In genomic region chr6:120788904-120789303, GRCm38 (mm10) we compare ENCODE assay signal across 9 mouse cellular contexts. TPM values are rescaled to one million over a fixed set of nuclear protein-coding genes. Genes with fewer than 3 reads are reported as not detected.
DNase-seq lines count a peak whose midpoint lies in the region; ATAC-seq and TF ChIP-seq lines count a peak whose summit lies in the region.
"Had no signal": no experiment of that assay in that cellular context is flagged by ENCODE, and none has a peak within 500 bp of the region (broad histone marks: within the 10 kb centered on the region; RNA-seq: fewer than 3 reads in every experiment).

No protein-coding gene starts in this region.

- H3K9me3 ChIP-seq in kidney, postnatal 0 days (replicated peaks; ENCODE audit: low read length), result no peaks in the 10 kb centered on the region
- no peaks in the 10 kb centered on the region for H3K9me3 ChIP-seq in kidney, embryonic 15.5 days (replicated peaks)
- H3K9me3 ChIP-seq in liver, embryonic 14.5 days (ENCODE audit: control insufficient read depth, low read length), result no peaks in the 10 kb centered on the region
- H3K9me3 ChIP-seq: neural tube, embryonic 15.5 days had no signal

- no peak for ATAC-seq in kidney, postnatal 0 days (replicated peaks; ENCODE audit: low FRiP score, low read depth)
- no peak for ATAC-seq in kidney, embryonic 15.5 days (replicated peaks; ENCODE audit: low FRiP score)
- no peak for ATAC-seq in liver, embryonic 14.5 days (ENCODE audit: insufficient read depth)

- peaks cover 20% of the 10 kb centered on the region for H3K36me3 ChIP-seq in kidney, postnatal 0 days (ENCODE audit: insufficient read depth, low read length)
- H3K36me3 ChIP-seq in kidney, embryonic 15.5 days, result peaks cover 21% of the 10 kb centered on the region
- H3K36me3 ChIP-seq in liver, embryonic 14.5 days (replicated peaks; ENCODE audit: control insufficient read depth, insufficient read depth, low read depth), result peaks cover 23% of the 10 kb centered on the region

- peak; percentile 42 for DNase-seq in kidney, postnatal 0 days (ENCODE audit: low spot score)
- peak; percentile 62 for DNase-seq in CD4-positive helper T cell, adult 2 months (ENCODE audit: low read depth, low spot score)
- DNase-seq in R1 (ENCODE audit: low read depth, low spot score), result peak; percentile 68
- peak; percentile 35 to 39 (median 36) for DNase-seq in liver, embryonic 14.5 days (ENCODE audit: low read depth in 3 of 3, low spot score in 3 of 3)
- no peak for DNase-seq in cerebellum, adult 11 months
- DNase-seq in cerebellum, adult 11-12 months, result no peak
- DNase-seq in right cerebral cortex, adult 2 months (ENCODE audit: low spot score in 2 of 2), result no peak

- no peak overlapping the region for H3K4me3 ChIP-seq in kidney, postnatal 0 days (replicated peaks; ENCODE audit: low read depth, low read length)
- no peak overlapping the region for H3K4me3 ChIP-seq in kidney, embryonic 15.5 days (replicated peaks)
- H3K4me3 ChIP-seq in liver, embryonic 14.5 days (ENCODE audit: insufficient read depth in 1 of 2, low read depth in 2 of 2, low read length in 2 of 2), result no peak overlapping the region
- H3K4me3 ChIP-seq: neural tube, embryonic 15.5 days had no signal

- H3K27ac ChIP-seq in kidney, postnatal 0 days, result no peak overlapping the region
- H3K27ac ChIP-seq in kidney, embryonic 15.5 days, result no peak overlapping the region
- H3K27ac ChIP-seq in liver, embryonic 14.5 days, result no peak overlapping the region
- H3K27ac ChIP-seq: neural tube, embryonic 15.5 days had no signal

- TF ChIP-seq EP300 in liver, embryonic 14.5 days (IDR thresholded peaks at IDR 0.05; ENCODE audit: low read depth), result no peak

- H3K4me2 ChIP-seq in kidney, postnatal 0 days (ENCODE audit: low read length), result no peak overlapping the region
- H3K4me2 ChIP-seq in kidney, embryonic 15.5 days, result no peak overlapping the region
- H3K4me2 ChIP-seq in liver, embryonic 14.5 days (ENCODE audit: low read depth), result no peak overlapping the region
- H3K4me2 ChIP-seq: neural tube, embryonic 15.5 days had no signal

- peak; percentile 53 for TF ChIP-seq CTCF in kidney, postnatal 0 days (IDR thresholded peaks at IDR 0.05; ENCODE audit: low read depth)
- TF ChIP-seq CTCF in liver, embryonic 14.5 days (IDR thresholded peaks at IDR 0.05; ENCODE audit: low read depth), result peak; percentile 49

- no peaks in the 10 kb centered on the region for H3K27me3 ChIP-seq in kidney, postnatal 0 days (ENCODE audit: insufficient read depth, low read length)
- no peaks in the 10 kb centered on the region for H3K27me3 ChIP-seq in kidney, embryonic 15.5 days
- no peaks in the 10 kb centered on the region for H3K27me3 ChIP-seq in liver, embryonic 14.5 days (ENCODE audit: control insufficient read depth, insufficient read depth, low read length)
- H3K27me3 ChIP-seq: neural tube, embryonic 15.5 days had no signal

- no peak overlapping the region for H3K9ac ChIP-seq in kidney, postnatal 0 days (ENCODE audit: low read depth, low read length)
- H3K9ac ChIP-seq in kidney, embryonic 15.5 days, result no peak overlapping the region
- no peak overlapping the region for H3K9ac ChIP-seq in liver, embryonic 14.5 days (replicated peaks)
- H3K9ac ChIP-seq: neural tube, embryonic 15.5 days had no signal

- H3K4me1 ChIP-seq in kidney, postnatal 0 days (replicated peaks; ENCODE audit: insufficient read depth, low read length), result no peaks in the 10 kb centered on the region
- H3K4me1 ChIP-seq in kidney, embryonic 15.5 days, result 0 out of 2 replicates have a peak, but pooled peaks cover 2% of the 10 kb centered on the region
- peaks cover 8 to 23% of the 10 kb centered on the region in 2 experiments; a peak in 3 of 4 replicates for H3K4me1 ChIP-seq in liver, embryonic 14.5 days (replicated peaks; ENCODE audit: control insufficient read depth in 2 of 2, insufficient read depth in 2 of 2, low read length in 1 of 2)

RNA-seq across cellular contexts. Expression of gene Slc25a18, which starts 15.5 kb away (rescaled TPM):
- polyA plus RNA-seq in kidney, postnatal 0 days (2015; fragmentation: Nextera tagmentation; extraction: Ambion mirVana), result 0.11 TPM in 1 of 2 replicates, not detected in the other
- polyA plus RNA-seq in kidney, embryonic 15.5 days (2015; fragmentation: Nextera tagmentation; extraction: Ambion mirVana), result 0.13 TPM in 1 of 2 replicates, not detected in the other
- polyA plus RNA-seq in liver, embryonic 14.5 days (2012; rRNA removed), result 0.08 and 0.09 TPM in 2 replicates
- polyA plus RNA-seq in liver, embryonic 14.5 days (2014; fragmentation: Nextera tagmentation; extraction: Ambion mirVana), result 0.08 and 0.11 TPM in 2 replicates

RNA-seq across cellular contexts. Expression of gene Atp6v1e1, which starts 33.7 kb away (rescaled TPM):
- 320 and 335 TPM in 2 replicates for polyA plus RNA-seq in kidney, postnatal 0 days (2015; fragmentation: Nextera tagmentation; extraction: Ambion mirVana)
- polyA plus RNA-seq in kidney, embryonic 15.5 days (2015; fragmentation: Nextera tagmentation; extraction: Ambion mirVana), result 153 and 155 TPM in 2 replicates
- 43.2 and 73.8 TPM in 2 replicates for polyA plus RNA-seq in liver, embryonic 14.5 days (2012; rRNA removed)
- 141 and 145 TPM in 2 replicates for polyA plus RNA-seq in liver, embryonic 14.5 days (2014; fragmentation: Nextera tagmentation; extraction: Ambion mirVana)

RNA-seq across cellular contexts. Expression of gene Bcl2l13, which starts 47.1 kb away (rescaled TPM):
- 22.4 and 22.9 TPM in 2 replicates for polyA plus RNA-seq in kidney, postnatal 0 days (2015; fragmentation: Nextera tagmentation; extraction: Ambion mirVana)
- polyA plus RNA-seq in kidney, embryonic 15.5 days (2015; fragmentation: Nextera tagmentation; extraction: Ambion mirVana), result 33.6 and 36.5 TPM in 2 replicates
- polyA plus RNA-seq in liver, embryonic 14.5 days (2012; rRNA removed), result 18.1 and 20.0 TPM in 2 replicates
- polyA plus RNA-seq in liver, embryonic 14.5 days (2014; fragmentation: Nextera tagmentation; extraction: Ambion mirVana), result 28.6 and 34.6 TPM in 2 replicates

Comparison
In these comparisons a context has a peak if more than half of its experiments do, and no peak if none do; other contexts are left out.
1. DNase-seq: peak in kidney, postnatal 0 days (single experiment), CD4-positive helper T cell, adult 2 months (single experiment), R1 (single experiment) and liver, embryonic 14.5 days (3 of 3); none in cerebellum, adult 11 months (single experiment), cerebellum, adult 11-12 months (single experiment) and right cerebral cortex, adult 2 months (0 of 2).